Mouse (Mus musculus) heart, postnatal 10 days (tissue): ENCODE measurements at regions not wholly inside any gene's neighbourhood (a gene's known extent, or its start where the extent isn't known, plus 50 kb on each side); places are given as distances from the start of the nearest gene placed in this dataset.

ENCODE experiments used
- DNase-seq, 2 experiments: peaks; one replicate each; pipeline ENCODE4 v3.0.0; 2021
- intact Hi-C: fragments of 180-260 bp; cut with DNase I; formaldehyde crosslinking; loops from one replicate; pipeline ENCODE4 v1.15.1; 2025

DNA sequence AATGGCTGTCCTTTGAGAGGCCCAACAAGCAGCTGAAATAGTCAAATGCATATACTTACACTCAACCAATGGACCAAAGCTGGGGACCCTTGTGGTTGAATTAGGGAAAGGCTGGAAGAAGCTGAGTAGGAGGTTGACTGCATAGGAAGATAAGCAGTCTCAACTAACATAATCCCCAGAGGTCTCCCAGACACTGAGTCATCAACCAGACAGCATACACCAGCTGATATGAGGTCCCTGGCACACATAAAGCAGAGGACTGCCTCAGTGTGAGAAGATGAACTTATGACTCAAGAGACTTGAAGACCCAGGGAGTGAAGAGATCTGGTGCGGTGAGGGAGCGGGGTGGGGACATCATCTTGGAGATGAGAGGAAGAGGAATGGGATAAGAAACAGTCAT lies 863.8 kb downstream of the Nap1l3 start:
- DNase-seq = no peak
- intact Hi-C loops = no loop called here

DNA sequence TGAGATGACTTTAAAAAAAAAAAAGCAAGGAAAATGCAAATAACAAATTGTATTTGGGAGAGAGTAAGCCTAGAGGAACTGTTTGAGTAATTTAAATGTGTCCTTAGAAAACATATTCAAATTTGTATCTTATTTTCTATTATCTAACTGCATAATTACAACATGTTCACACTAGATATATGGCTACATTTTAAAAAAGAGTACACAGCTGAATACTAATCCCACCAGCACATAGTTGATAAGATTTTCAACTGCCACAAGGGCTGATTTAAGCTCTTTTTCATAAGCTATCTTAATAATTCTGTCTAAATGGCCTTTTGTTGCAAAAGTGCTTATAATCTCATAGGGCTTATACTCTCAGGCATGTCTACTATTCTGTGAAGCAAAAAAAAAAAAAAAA lies 877.4 kb downstream of the Nap1l3 start:
- no peak for DNase-seq
- intact Hi-C loops = no loop called here

DNA sequence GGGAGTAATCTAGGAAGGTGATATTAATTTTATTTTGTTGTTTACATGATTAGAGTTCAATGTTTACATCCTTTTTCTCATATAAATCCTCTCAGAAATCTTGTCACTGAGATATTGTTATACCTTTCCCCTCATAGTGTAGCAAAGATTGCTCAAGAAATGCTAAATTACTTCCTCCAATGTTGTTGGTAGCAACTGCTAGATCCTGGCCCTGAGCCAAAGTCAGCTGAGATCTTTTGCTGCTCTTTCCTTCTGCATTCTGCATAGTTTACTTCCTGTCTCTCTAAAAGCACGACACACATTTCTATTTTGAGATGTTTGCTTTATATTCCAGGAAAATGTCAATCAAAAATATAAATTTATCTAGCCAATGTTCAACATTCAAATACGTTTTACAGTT lies 899.5 kb downstream of the Nap1l3 start:
- no peak for DNase-seq
- intact Hi-C loops = no loop called here

DNA sequence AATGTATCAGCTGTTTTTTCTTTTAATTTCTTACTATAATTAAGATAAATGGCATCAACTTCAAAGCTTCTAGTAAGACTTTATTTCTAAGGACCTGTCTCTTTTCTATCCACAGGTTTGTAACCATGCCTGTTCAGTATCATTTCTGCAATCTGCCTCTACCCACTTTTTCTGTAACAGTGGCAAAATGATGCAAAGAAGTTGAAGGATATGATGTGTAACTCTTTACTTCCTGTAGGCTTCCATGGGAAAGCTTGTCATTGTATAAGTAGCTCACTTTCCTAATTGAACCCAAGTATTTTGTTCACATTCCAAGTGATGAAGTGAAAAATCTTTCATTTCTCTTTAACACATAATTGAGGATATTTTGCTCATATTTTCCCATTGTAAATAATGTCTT lies 900.0 kb downstream of the Nap1l3 start:
- intact Hi-C loops = no loop called here
- no peak for DNase-seq

DNA sequence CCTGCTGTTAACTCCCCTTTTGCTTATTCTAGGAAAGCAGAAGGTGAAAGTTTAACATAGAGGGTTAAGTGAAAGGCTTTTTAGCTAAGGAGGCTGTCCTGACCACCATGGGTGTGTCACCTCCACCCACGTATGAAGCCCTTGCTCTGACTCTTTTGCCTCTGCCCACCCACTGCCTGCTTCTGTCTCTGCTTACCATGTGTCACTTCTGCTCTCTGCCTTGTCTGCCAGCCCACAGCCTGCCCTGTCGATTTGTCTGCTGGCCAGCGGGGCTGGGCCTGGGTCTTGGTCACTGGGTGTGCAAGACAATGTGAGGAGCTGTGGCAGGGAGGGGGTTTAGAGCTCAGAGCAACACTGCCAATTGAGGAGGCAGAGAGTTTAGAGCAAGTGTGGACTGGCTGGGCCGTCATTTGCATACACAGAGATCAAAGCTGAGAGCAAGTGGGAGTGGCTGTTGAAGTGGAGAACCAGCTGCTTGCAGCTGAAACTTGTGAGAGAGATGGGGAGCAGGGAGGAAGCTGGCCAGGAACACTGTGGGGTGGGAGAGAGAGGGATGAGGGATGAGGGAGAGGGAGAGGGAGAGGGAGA lies 917.7 kb downstream of the Nap1l3 start:
- DNase-seq = peak; percentile 2 to 4
- intact Hi-C loops = no loop called here

DNA sequence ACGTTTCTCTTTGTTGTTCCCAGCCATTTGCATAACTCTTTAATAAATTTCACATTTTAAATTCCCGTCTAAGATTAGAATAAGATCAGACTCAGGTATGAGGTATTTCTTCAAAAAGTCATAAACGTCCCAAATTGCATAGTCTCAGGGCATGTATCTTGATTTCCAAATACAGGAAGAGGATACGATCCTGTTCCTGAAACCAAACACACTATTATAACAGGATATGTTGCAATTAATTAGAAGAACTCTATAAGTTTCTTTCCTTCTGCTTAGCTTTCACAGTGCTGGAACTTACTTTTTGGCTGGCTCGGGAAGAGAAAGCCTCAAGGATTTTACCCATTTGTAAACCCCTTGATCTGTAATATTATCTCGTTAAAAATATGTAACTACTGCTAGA lies 968.1 kb downstream of the Nap1l3 start:
- intact Hi-C loops = no loop called here
- no peak for DNase-seq
